Mouse (Mus musculus) liver, adult 2 months (tissue): ENCODE results near the gene Atxn1. TPM values are rescaled to one million over a fixed set of nuclear protein-coding genes. Genes with fewer than 3 reads are reported as not detected.

Experiments
- DNase-seq: peaks from one replicate; pipeline ENCODE4 v3.0.0-alpha.2; 2011; ENCODE audit warnings: low read depth, low spot score; ENCODE audit errors: extremely low read depth
- H3K27ac ChIP-seq: fragments of 200-500 bp; replicated peaks from 2 replicates; pipeline ENCODE4 v1.5.1; 2012; ENCODE audit warnings: low read depth, mild to moderate bottlenecking, control low read depth, inconsistent platforms, low read length; ENCODE audit not compliant: insufficient read depth
- H3K27me3 ChIP-seq: fragments of 200-500 bp; 2 replicates; pipeline ENCODE4 v1.6.1; 2012; ENCODE audit warnings: mild to moderate bottlenecking, moderate library complexity, low read length, inconsistent platforms; ENCODE audit not compliant: control insufficient read depth, insufficient read depth
- H3K36me3 ChIP-seq: fragments of 200-500 bp; 2 replicates; pipeline ENCODE4 v1.6.1; 2012; ENCODE audit warnings: low read length, inconsistent platforms; ENCODE audit not compliant: control insufficient read depth, insufficient read depth
- H3K4me1 ChIP-seq: fragments of 200-500 bp; 2 replicates; pipeline ENCODE4 v1.6.1; 2011; ENCODE audit warnings: low read length; ENCODE audit not compliant: control insufficient read depth, insufficient read depth
- H3K4me3 ChIP-seq: fragments of 200-500 bp; 2 replicates; pipeline ENCODE4 v1.5.1; 2011; ENCODE audit warnings: low read depth, mild to moderate bottlenecking, control low read depth, low read length, moderate library complexity; ENCODE audit not compliant: insufficient read depth
- H3K79me2 ChIP-seq: fragments of 200-500 bp; 2 replicates; pipeline ENCODE4 v1.6.1; 2012; ENCODE audit warnings: inconsistent platforms, mild to moderate bottlenecking, low read length, moderate library complexity; ENCODE audit not compliant: control insufficient read depth, insufficient read depth
- H3K9ac ChIP-seq: fragments of 200-500 bp; 2 replicates; pipeline ENCODE4 v1.6.1; 2012; ENCODE audit warnings: low read depth, mild to moderate bottlenecking, control low read depth, inconsistent platforms, low read length
- CTCF ChIP-seq: fragments of 200-500 bp; IDR thresholded peaks from 2 replicates; pipeline ENCODE4 v1.5.1; 2011; ENCODE audit warnings: low read depth, low read length, control low read depth
- POLR2A ChIP-seq: fragments of 200-500 bp; IDR thresholded peaks from 2 replicates; pipeline ENCODE4 v1.6.1; 2011; ENCODE audit warnings: low read length, control low read depth; ENCODE audit not compliant: insufficient read depth; ENCODE audit errors: extremely low read depth
- WGBS: fragments of 180-500 bp; shearing (Covaris S2); methylation state at CpG from one replicate; pipeline ENCODE4 v1.1.7; 2018; 5-methylcytosine and 5-hydroxymethylcytosine counted together
- polyA plus RNA-seq: library from polyadenylated mRNA; depleted of rRNA; stranded (reverse); fragments of >200 nt; gene quantifications from 2 replicates; pipeline ENCODE4 v1.2.3, GENCODE M21; 2012
- total RNA-seq: library from RNA; depleted of rRNA; stranded (reverse); fragments of >200 nt; gene quantifications from 2 replicates; pipeline ENCODE4 v1.2.3, GENCODE M21; 2014

The Atxn1 gene
- total and polyA plus RNA-seq, 2 experiments: 7.7 to 7.8 TPM

- H3K27me3 ChIP-seq: no peaks in the 10 kb centered on the region
- no peak for TF ChIP-seq POLR2A
- TF ChIP-seq CTCF: no peak
- H3K36me3 ChIP-seq: no peaks in the 10 kb centered on the region
- H3K9ac ChIP-seq: no peak overlapping the region
- H3K27ac ChIP-seq: peak overlapping the region; percentile 43
- H3K4me1 ChIP-seq: peaks cover 32% of the 10 kb centered on the region
- H3K79me2 ChIP-seq: peaks cover 14% of the 10 kb centered on the region; the same call in 1 of the 2 replicates
- no peak for DNase-seq
- WGBS: 36% methylated on average over 10 of the region's 10 CpGs
- no peak overlapping the region for H3K4me3 ChIP-seq
Observed at GRCm38 (mm10) chr13:45906438-45907166, 58.2 kb downstream of the Atxn1 start.

DNA sequence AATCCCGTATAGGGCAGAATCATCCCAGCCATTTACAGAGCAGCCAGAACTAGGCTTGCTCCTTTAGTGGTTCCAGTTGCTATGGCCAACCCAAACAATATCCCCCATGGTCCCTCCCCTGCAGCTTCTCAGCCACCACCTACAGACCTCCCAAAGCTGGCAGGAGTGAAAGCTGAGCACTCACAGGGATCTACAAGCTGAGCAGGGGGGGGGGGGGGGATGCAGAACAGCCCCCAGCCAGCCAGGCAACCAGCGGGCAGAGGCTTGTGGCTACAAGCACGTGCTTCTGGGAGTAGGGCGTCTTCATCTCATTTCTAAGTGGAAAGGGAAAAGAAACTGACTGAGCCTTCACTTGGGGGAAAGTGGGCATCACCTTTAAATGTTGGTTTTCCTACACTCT, 59.9 kb downstream of the Atxn1 start:
- no peaks in the 10 kb centered on the region for H3K27me3 ChIP-seq
- no peak overlapping the region for H3K9ac ChIP-seq
- peaks cover 17% of the 10 kb centered on the region; the same call in 1 of the 2 replicates for H3K79me2 ChIP-seq
- no peaks in the 10 kb centered on the region for H3K36me3 ChIP-seq
- TF ChIP-seq CTCF: no peak
- TF ChIP-seq POLR2A: no peak
- no peak overlapping the region for H3K4me3 ChIP-seq
- peaks cover 32% of the 10 kb centered on the region for H3K4me1 ChIP-seq
- 73% methylated on average over 4 of the region's 4 CpGs for WGBS
- no peak for DNase-seq
- H3K27ac ChIP-seq: no peak overlapping the region

DNA sequence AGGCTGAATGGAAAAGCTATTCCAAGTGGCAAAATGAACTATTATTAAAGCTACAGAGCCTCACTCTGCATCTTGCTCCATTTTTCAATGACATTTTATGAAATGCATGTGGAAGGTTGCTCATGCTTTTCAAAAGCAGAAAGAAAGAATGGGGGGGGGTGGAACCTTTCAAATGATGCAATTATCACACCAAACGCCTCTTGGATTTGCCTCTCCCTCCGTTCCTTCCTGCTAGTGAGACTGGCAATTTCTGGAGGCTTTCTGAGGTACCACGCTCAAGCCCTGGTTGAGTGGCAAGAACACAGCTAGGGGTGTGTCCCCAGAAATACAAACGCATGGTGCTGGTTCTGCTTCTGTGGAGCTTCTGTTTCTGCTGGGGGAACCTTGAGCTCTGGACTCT, 60.4 kb downstream of the Atxn1 start:
- Histone ChIP-seq H3K4me1 (peaks cover 32% of the 10 kb centered on the region), H3K79me2 (peaks cover 17% of the 10 kb centered on the region; the same call in 1 of the 2 replicates), H3K36me3 (no peaks in the 10 kb centered on the region), H3K27me3 (no peaks in the 10 kb centered on the region), H3K4me3 (no peak overlapping the region), H3K27ac (peak overlapping the region; percentile 60; the same call in 1 of the 2 replicates), H3K9ac (no peak overlapping the region)
- no peak for DNase-seq
- WGBS: 33% methylated on average over 4 of the region's 4 CpGs
- no peak for TF ChIP-seq POLR2A

DNA sequence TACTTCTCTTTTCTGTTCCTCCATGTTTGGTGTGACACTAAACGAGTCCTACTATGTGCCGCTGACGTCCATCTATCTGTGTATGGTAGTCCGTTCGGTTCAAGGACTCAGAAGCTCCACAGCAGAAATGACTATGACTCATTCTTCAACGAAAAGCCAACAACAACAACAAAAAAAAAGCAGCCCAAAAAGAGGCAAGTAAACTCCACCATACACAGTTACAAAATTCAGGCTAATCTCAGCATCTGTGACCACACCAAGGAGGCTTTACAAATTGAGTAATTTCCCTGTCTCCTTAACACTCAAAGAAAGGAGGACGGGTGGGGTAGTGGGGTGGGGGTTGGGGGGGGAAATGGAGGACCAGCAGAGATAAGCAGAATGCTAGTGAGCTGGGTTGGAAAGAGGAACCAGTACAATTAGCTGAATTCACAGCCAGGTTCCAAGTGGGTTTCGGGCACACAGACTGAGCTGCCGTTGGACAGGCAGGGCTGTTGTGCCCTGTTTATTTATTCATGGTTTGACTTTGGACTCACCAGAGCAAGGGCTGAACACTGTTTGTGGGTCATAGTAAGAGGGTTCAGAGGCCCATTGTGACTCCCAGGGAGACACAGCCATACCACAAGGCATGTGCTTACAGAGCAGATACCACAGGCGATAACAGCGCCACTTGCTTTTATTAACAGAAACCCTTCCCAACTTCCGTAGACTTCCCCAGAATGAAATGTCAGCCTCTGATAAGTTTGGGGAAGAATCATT, 61.1 kb downstream of the Atxn1 start:
- no peak for TF ChIP-seq CTCF
- no peak for TF ChIP-seq POLR2A
- DNase-seq: peak; percentile 98

DNA sequence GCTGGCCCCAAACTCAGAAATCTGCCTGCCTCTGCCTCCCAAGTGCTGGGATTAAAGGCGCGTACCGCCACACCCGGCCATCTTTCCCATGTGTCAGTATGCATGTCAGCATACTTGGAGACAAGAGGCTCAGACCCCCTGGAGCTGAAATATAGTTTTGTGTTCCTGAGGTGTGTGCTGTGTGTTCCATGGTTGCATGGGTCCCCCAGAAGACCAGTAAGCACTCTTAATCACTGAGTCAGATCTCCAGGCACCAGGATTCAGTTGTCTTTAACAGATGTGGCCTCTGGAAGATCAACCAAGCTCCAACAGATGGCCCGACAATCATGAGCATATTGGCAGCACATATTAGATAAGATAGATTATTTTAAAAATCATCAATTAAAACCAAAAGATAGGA, 62.4 kb downstream of the Atxn1 start:
- H3K36me3 ChIP-seq: no peaks in the 10 kb centered on the region
- WGBS: 98% methylated on average over 5 of the region's 5 CpGs
- no peak for DNase-seq
- peaks cover 24% of the 10 kb centered on the region for H3K4me1 ChIP-seq
- no peaks in the 10 kb centered on the region for H3K27me3 ChIP-seq
- peaks cover 20% of the 10 kb centered on the region; the same call in 1 of the 2 replicates for H3K79me2 ChIP-seq
- TF ChIP-seq POLR2A (no peak), CTCF (no peak)
- no peak overlapping the region for H3K9ac ChIP-seq
- no peak overlapping the region for H3K4me3 ChIP-seq
- H3K27ac ChIP-seq: no peak overlapping the region

More for the DNA sequence above, 61.1 kb downstream of the Atxn1 start:
- 16% methylated on average over 12 of the region's 12 CpGs for WGBS
- no peaks in the 10 kb centered on the region for H3K27me3 ChIP-seq
- peak overlapping the region; percentile 53 for H3K27ac ChIP-seq
- H3K79me2 ChIP-seq: peaks cover 20% of the 10 kb centered on the region; the same call in 1 of the 2 replicates
- H3K4me3 ChIP-seq: no peak overlapping the region
- H3K9ac ChIP-seq: no peak overlapping the region
- H3K36me3 ChIP-seq: no peaks in the 10 kb centered on the region
- peaks cover 32% of the 10 kb centered on the region for H3K4me1 ChIP-seq

- Histone ChIP-seq H3K36me3 (no peaks in the 10 kb centered on the region), H3K79me2 (peaks cover 24% of the 10 kb centered on the region; the same call in 1 of the 2 replicates), H3K4me1 (peaks cover 10% of the 10 kb centered on the region), H3K4me3 (no peak overlapping the region), H3K27ac (no peak overlapping the region), H3K9ac (no peak overlapping the region), H3K27me3 (no peaks in the 10 kb centered on the region)
- WGBS: 90% methylated on average over 8 of the region's 8 CpGs
- DNase-seq: no peak
- TF ChIP-seq CTCF: no peak
Observed at GRCm38 (mm10) chr13:45900776-45901175, 64.0 kb downstream of the Atxn1 start.
